Mouse (Mus musculus) embryonic fibroblast, embryonic 13.5 days (primary cell): Measurements from ENCODE around the gene Clps. TPM values are rescaled to one million over a fixed set of nuclear protein-coding genes. Genes with fewer than 3 reads are reported as not detected.

Experiments
- H3K27ac ChIP-seq: 2 replicates; pipeline ENCODE4 v1.5.1; 2012; ENCODE audit warnings: low read length, control low read depth, inconsistent platforms; ENCODE audit not compliant: insufficient read depth
- H3K4me1 ChIP-seq: 2 replicates; pipeline ENCODE4 v1.6.1; 2011; ENCODE audit warnings: low read length; ENCODE audit not compliant: control insufficient read depth, insufficient read depth
- H3K4me3 ChIP-seq: 2 replicates; pipeline ENCODE4 v1.5.1; 2011; ENCODE audit warnings: mild to moderate bottlenecking, control low read depth, low read length; ENCODE audit not compliant: insufficient read depth
- CTCF ChIP-seq: IDR thresholded peaks from 2 replicates; pipeline ENCODE4 v1.5.1; 2011; ENCODE audit warnings: mild to moderate bottlenecking, control low read depth, low read length, moderate library complexity, borderline replicate concordance; ENCODE audit not compliant: insufficient read depth
- POLR2A ChIP-seq: IDR thresholded peaks from 2 replicates; pipeline ENCODE4 v1.6.1; 2011; ENCODE audit warnings: low read depth, mild to moderate bottlenecking, control low read depth, low read length, moderate library complexity
- polyA plus RNA-seq: library from polyadenylated mRNA; stranded (reverse); fragments of >200 nt; gene quantifications from 2 replicates; pipeline ENCODE4 v1.2.4, GENCODE M21; 2011; ENCODE audit warnings: low read depth; ENCODE audit not compliant: missing spikeins, insufficient read length

The Clps gene
- polyA plus RNA-seq, 1 experiment, result not detected

DNA sequence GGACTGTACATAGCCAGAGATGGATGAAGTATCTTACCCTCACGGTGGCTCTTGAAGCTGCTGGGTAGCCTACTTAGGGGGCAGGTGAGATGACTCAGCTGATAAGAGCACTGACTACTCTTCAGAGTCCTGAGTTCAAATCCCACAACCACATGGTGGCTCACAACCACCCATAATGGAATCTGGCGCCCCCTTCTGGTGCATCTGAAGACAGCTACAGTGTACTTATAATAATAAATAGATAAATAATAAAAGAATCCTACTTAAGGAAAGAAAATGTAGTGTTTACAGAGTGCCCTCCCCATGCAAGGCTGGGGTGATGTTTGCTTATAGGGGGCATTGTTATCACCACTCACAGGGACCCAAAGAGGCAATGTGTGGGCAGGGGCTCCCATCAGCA lies 20.5 kb upstream of the Clps start:
- TF ChIP-seq POLR2A (no peak), CTCF (no peak)
- H3K27ac ChIP-seq, result no peak overlapping the region
- no peaks in the 10 kb centered on the region for H3K4me1 ChIP-seq
- no peak overlapping the region for H3K4me3 ChIP-seq

DNA sequence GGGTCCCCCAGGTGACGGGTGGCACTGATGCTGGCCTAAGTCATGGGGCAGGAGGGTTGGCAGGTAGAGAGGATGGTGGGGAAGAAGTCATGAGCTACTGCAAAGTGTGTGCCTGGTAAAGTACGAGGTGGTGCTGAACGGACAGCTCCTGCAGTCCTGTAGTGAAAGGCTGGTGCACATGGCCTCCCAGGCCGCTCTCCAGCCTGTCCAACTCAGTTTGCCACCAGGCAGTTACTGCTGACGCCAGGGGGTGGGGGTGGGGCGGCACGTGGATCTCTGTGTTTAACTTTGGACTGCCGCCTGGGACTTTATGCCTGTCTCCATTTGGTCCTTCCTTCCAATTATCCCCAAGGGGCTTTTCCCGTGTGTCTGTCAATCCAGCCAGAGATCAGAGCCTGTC lies 19.8 kb upstream of the Clps start:
- Histone ChIP-seq H3K4me1 (no peaks in the 10 kb centered on the region), H3K4me3 (no peak overlapping the region), H3K27ac (no peak overlapping the region)
- TF ChIP-seq CTCF (no peak), POLR2A (no peak)

DNA sequence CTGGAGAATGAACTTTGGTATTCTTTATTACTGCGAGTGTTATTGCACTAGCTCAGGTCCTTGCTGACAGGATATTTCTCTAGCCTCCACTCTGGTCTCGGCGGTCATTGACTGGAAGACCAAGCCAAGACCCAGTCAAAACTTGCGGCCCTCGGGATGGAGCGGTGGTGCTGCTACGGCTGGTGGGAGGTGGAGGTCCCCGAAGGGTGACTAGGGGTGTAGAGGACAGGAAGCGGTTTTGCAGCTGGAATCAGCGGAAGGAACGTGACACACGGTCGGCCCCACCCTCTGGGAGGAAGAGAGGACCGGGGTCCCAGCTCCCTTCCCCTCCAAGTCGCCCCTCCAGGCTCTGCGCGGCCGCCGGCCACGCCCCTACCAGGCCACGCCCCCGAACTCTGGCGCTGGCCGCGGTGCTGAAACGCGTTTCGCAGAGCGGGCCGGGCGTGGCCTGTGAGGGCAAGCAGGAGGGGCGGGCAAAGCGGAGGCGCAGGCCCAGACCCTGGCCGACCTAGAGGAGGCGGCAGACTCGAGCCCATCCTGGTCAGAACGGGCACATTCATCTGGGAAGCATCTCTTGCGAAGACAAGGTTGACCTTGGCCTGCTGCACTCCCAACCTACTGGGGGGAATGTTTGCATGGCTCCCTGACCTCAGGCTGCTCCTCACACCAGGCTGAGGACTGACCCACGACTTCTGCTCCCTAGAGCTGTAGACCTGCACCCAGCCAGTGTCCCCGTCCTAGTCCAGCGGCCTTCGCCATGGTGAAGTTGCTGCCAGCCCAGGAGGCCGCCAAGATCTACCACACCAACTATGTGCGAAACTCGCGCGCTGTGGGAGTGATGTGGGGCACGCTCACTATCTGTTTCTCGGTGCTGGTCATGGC lies 14.9 kb upstream of the Clps start, which contains the start of gene Lhfpl5:
Lhfpl5 (plus strand) TSS at position 398 of the 882 bp plus-strand sequence.
- no peak within 1 kb of the TSS for H3K27ac ChIP-seq
- no peak for TF ChIP-seq CTCF
- no peak for TF ChIP-seq POLR2A
- H3K4me3 ChIP-seq, result no peak within 1 kb of the TSS
- H3K4me1 ChIP-seq, result no peaks in the 10 kb centered on the region

DNA sequence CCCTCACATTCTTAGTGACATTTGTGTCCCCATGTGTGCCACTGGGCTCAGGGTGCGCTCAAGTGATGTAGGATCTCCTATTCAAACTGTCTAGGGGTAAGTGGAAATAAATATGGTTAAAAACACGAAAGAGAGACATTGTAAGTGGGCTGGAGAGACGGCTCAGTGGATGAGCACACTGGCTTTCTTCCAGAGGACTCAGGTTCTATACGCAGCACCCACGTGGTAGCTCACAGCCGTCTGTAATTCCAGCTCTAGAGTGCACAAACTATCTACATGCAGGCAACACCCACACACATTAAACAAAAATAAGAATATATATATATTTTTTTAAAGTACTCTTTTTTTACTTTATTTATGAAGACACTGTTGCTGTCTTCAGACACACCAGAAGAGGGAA lies 12.4 kb upstream of the Clps start:
- Histone ChIP-seq H3K4me3 (no peak overlapping the region), H3K4me1 (no peaks in the 10 kb centered on the region), H3K27ac (no peak overlapping the region)
- TF ChIP-seq CTCF, result no peak
- TF ChIP-seq POLR2A, result no peak

DNA sequence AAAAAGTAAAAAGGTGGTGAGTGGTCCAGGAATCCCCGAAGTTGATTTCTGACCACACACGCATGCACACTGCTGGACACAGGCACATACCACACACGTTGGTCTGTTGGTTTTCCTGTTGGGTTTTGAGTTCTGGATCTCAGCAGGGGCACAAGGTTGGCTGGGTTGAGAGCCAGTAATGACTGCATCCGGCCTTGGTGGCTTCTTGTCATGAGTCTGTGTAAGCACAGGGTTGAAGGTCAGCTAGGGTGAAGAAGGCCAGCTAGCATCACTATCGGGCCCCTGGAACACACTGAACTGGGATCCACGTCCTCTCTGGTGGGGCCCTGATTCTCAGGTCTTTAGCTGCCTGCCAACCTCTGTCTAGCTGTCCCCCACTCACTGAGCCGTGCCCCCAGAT lies 12.0 kb upstream of the Clps start:
- no peaks in the 10 kb centered on the region for H3K4me1 ChIP-seq
- TF ChIP-seq POLR2A, result no peak
- no peak for TF ChIP-seq CTCF
- H3K4me3 ChIP-seq, result no peak overlapping the region
- H3K27ac ChIP-seq, result no peak overlapping the region

DNA sequence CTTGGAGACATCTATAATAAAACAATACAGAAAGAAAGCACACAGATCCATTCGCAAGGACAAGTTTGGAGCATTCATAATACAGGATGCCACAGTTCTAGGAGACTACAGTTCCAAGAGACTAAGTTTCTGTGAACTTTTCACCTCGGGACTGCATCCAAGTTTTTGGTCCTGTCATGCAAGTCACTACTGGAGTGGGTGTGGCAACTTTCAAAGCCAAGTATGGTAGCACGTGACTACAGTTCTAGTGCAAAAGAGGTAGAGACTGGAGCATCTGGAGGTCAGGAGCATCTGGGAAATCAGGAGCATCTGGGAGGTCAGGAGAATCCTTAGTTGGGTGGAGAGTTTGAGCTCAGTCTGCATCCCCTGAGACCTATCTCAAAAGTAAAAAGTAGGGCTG lies 11.3 kb upstream of the Clps start:
- H3K4me3 ChIP-seq, result no peak overlapping the region
- TF ChIP-seq CTCF (no peak), POLR2A (no peak)
- H3K4me1 ChIP-seq, result no peaks in the 10 kb centered on the region
- no peak overlapping the region for H3K27ac ChIP-seq

DNA sequence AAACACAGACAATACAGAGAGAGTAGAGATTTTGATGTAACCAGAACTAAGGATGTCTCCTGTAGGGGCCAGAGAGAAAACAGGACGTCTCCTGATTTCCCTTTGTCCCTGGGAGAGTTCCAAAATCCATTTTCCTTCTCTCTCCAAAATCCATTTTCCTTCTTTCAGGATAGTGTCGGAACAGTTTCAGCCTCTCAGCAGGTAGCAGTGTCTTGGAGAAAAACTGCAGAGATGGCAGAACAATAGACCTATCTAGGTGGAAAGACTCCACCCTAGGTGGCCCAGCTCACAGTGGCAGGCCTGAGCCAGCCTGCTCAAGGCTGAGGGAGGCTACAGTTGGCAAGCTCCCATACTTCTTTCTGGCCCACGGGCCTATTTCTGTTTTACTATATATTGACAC lies 7.0 kb upstream of the Clps start:
- H3K4me1 ChIP-seq, result no peaks in the 10 kb centered on the region
- TF ChIP-seq CTCF, result no peak
- H3K27ac ChIP-seq, result no peak overlapping the region
- no peak overlapping the region for H3K4me3 ChIP-seq

DNA sequence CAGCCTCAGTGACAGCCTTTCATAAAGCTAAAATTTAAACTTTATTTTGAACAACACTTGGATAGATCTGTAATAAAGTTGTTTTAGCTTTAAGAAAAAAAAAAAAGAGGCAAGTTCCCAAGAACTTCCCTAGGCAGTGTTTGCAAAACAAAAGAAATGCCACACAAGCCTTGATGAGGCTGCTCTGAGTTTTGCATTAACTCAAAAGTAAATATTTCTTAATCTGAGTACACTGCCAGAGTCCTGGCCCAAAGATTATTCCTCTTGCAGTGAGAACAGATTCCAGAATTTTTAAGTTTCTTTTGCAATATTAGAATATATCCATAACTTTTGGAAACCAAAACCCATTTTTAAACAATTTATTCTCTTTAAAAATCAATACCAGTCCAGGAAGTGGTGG lies 4.6 kb upstream of the Clps start:
- Histone ChIP-seq H3K4me1 (no peaks in the 10 kb centered on the region), H3K4me3 (no peak overlapping the region), H3K27ac (no peak overlapping the region)
- TF ChIP-seq CTCF, result no peak
- TF ChIP-seq POLR2A, result no peak

DNA sequence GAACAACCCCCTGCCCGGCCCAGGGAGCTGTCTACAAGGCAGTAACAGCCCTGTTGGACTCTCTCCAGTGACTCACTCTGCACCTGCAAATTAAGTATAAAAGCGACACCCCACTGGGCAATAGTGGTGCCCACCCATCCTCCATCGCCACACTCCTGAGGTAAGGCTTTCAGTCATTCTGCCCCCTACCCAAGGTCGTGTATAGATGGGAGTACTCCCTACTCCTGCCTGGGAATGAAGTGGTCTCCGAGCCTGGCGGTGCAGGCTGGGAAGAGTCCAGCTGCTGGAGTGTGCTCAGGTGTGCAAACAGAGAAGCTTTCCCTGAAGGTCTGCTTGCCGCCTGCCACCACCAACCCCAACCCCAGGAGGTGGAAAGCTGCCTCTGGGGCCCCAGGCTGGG lies 1.0 kb upstream of the Clps start:
- Histone ChIP-seq H3K4me1 (no peaks in the 10 kb centered on the region), H3K4me3 (no peak overlapping the region), H3K27ac (no peak overlapping the region)
- TF ChIP-seq POLR2A, result no peak
- no peak for TF ChIP-seq CTCF

DNA sequence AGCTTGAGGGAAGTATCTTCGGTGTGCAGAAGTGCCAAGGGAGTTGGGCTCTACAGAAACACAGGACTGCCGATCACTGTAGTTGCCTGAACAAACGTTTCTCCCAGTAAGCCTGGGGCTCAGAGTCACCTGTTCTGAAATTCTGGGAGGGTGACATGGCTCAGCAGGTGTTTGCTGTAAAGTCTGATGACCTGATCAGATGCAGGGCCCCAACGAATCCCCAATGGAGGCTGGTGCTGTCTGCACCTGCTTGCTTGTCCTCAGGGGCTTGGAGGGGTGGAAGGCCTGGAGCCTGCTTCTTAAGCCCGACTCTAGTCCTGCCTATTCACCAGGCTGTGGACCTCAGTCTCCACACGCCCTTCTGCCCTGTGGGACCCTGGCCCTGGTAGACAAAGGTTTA lies 2.8 kb downstream of the Clps start:
- no peak overlapping the region for H3K4me3 ChIP-seq
- H3K4me1 ChIP-seq, result no peaks in the 10 kb centered on the region
- H3K27ac ChIP-seq, result no peak overlapping the region
- TF ChIP-seq CTCF (no peak), POLR2A (no peak)
